Mouse (Mus musculus) midbrain, embryonic 16.5 days (tissue): ENCODE data around the gene Olfr1252. TPM values are rescaled to one million over a fixed set of nuclear protein-coding genes. Genes with fewer than 3 reads are reported as not detected.

ENCODE experiments used
- ATAC-seq: fragments of 200-750 bp; cut with Nextera tagmentation; 2 replicates; pipeline ENCODE4 v1.8.0; 2017; ENCODE audit warnings: moderate TSS enrichment
- H3K27ac ChIP-seq: fragments of 300-500 bp; sonication (generic); 2 replicates; pipeline ENCODE4 v1.5.1; 2014; ENCODE audit warnings: mild to moderate bottlenecking, low read length, mixed read lengths
- H3K27me3 ChIP-seq: fragments of 300-500 bp; sonication (generic); 2 replicates; pipeline ENCODE4 v1.6.1; 2014; ENCODE audit warnings: low read depth, low read length, mixed read lengths; ENCODE audit not compliant: control insufficient read depth, insufficient read depth
- H3K36me3 ChIP-seq: fragments of 300-500 bp; sonication (generic); 2 replicates; pipeline ENCODE4 v1.6.1; 2014; ENCODE audit warnings: mild to moderate bottlenecking, low read length, moderate library complexity, mixed read lengths; ENCODE audit not compliant: control insufficient read depth, insufficient read depth
- H3K4me1 ChIP-seq: fragments of 300-500 bp; sonication (generic); 2 replicates; pipeline ENCODE4 v1.6.1; 2014; ENCODE audit warnings: mild to moderate bottlenecking, low read length, mixed read lengths; ENCODE audit not compliant: control insufficient read depth, insufficient read depth
- H3K4me2 ChIP-seq: fragments of 300-500 bp; sonication (generic); 2 replicates; pipeline ENCODE4 v1.6.1; 2014; ENCODE audit warnings: mild to moderate bottlenecking, low read length, mixed read lengths
- H3K4me3 ChIP-seq: fragments of 300-500 bp; sonication (generic); 2 replicates; pipeline ENCODE4 v1.5.1; 2014; ENCODE audit warnings: low read depth, mild to moderate bottlenecking, low read length, moderate library complexity, mixed read lengths
- H3K9ac ChIP-seq: fragments of 300-500 bp; sonication (generic); 2 replicates; pipeline ENCODE4 v1.6.1; 2014; ENCODE audit warnings: low read depth, low read length, mixed read lengths
- H3K9me3 ChIP-seq: fragments of 300-500 bp; sonication (generic); replicated peaks from 2 replicates; pipeline ENCODE4 v1.6.1; 2014; ENCODE audit warnings: mild to moderate bottlenecking, low read length, mixed read lengths; ENCODE audit not compliant: control insufficient read depth, poor library complexity, severe bottlenecking
- WGBS: fragments of 180-500 bp; shearing (Covaris S2); extraction: QIAGEN DNeasy Blood & Tissue Kit; methylation state at CpG from one replicate; pipeline ENCODE4 v1.1.7; 2014; 5-methylcytosine and 5-hydroxymethylcytosine counted together
- polyA plus RNA-seq: library from polyadenylated mRNA; unstranded; fragments of >200 nt; fragmentation: Nextera tagmentation; extraction: Ambion mirVana; gene quantifications from 2 replicates; pipeline ENCODE4 v1.2.1, GENCODE M21; 2015

Gene Olfr1252
- not detected in 2 replicates for polyA plus RNA-seq

DNA sequence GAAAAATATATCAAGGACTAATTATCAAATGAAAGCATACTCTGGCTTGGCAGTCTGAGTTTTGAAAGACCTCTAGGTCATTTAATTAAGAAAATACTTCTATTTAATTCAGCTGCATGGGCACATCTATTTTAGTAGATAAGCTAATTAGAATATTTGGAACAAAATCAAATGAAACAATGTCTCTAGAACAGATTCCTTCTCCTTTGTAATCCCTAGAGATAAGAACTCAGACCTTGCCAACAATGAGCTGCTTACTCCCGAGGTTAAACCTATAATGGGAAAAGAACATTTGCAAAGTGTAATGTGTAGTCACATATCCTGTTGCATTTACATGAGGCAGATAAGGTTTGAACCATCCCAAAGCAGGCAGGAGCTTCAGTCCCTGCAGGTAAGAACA is at the start of gene Olfr1252:
Gene Olfr1252 (minus strand): TSS at position 101 of the 400 bp plus-strand sequence.
- ATAC-seq: no peak
- Histone ChIP-seq H3K9me3 (no peaks in the 10 kb centered on the region), H3K27ac (no peak within 1 kb of the TSS), H3K4me2 (no peak within 1 kb of the TSS), H3K4me1 (no peaks in the 10 kb centered on the region), H3K27me3 (no peaks in the 10 kb centered on the region), H3K9ac (no peak within 1 kb of the TSS), H3K4me3 (no peak within 1 kb of the TSS), H3K36me3 (no peaks in the 10 kb centered on the region)
- 58% methylated on average over 1 of the region's 1 CpGs for WGBS

DNA sequence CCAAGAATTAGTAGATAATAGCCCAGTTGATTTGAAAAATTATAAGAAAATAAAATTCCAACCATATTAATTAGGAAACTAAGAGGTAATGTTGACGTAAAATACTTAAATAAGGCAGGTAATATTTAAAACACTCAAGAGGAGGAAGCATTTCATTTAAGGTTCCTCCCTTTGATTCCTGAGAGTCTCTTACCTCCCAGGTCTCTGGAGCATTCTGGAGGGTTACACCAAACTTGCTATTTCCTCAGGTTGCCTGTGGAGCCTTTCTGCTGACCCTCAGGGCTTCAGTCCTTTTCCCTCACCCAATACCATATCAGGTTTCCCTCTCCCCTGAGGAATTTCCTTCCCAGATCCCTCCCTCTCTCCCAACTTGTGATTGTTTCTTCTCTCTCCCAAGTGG is 32.2 kb upstream of the Olfr1252 start, which contains the start of gene Olfr1253:
Gene Olfr1253 (minus strand): TSS at position 101 of the 400 bp plus-strand sequence.
- 93% methylated on average over 1 of the region's 1 CpGs for WGBS
- no peaks in the 10 kb centered on the region for H3K36me3 ChIP-seq
- H3K27ac ChIP-seq: no peak within 1 kb of the TSS
- ATAC-seq: no peak
- H3K27me3 ChIP-seq: no peaks in the 10 kb centered on the region
- no peaks in the 10 kb centered on the region for H3K9me3 ChIP-seq
- H3K4me3 ChIP-seq: no peak within 1 kb of the TSS
- no peaks in the 10 kb centered on the region for H3K4me1 ChIP-seq
- no peak within 1 kb of the TSS for H3K4me2 ChIP-seq
- no peak within 1 kb of the TSS for H3K9ac ChIP-seq

DNA sequence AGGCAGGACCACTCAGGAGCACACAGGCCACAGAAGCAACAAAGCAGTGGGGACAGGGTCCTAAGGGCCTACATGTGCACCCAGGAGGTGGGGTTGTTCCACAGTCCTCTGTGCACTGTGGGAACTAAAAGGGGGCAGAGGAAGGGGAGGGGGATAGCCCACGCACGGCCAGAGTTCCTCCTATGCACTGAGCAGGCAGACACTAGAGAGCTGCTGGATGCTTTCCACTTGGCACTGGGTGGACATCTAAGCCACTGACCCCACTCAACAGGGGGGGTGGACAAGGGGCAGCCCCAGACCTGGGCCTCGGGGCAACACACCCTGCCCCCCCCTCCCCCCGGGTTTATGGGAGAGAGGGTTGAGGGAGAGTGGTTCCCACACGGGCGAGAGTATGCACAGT is 32.8 kb downstream of the Olfr1252 start:
- ATAC-seq: no peak
- no peak overlapping the region for H3K4me3 ChIP-seq
- no peak overlapping the region for H3K4me2 ChIP-seq
- WGBS: 75% methylated on average over 6 of the region's 6 CpGs
- H3K27me3 ChIP-seq: no peaks in the 10 kb centered on the region
- H3K9me3 ChIP-seq: no peaks in the 10 kb centered on the region
- no peak overlapping the region for H3K9ac ChIP-seq
- no peaks in the 10 kb centered on the region for H3K36me3 ChIP-seq
- H3K27ac ChIP-seq: no peak overlapping the region
- H3K4me1 ChIP-seq: no peaks in the 10 kb centered on the region

DNA sequence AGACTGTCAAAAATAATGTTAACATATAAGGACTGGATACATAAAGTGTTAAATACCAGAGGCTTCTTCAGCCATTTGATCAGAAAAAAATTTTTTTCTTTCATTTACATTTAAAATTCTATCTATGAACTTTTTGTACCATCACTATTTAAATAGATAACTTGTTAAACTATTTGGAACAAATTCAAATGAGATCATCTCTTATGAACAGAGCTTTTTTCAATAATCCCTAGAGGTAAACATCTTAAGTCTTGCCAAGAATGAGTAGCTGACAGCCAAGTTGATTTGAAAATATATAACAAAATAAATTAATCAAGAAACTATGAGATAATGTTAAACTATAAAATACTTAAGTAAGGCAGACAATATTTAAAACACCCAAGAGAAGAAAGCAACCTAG is 53.0 kb downstream of the Olfr1252 start, which contains the start of gene Olfr1251:
Gene Olfr1251 (minus strand): TSS at position 101 of the 400 bp plus-strand sequence.
- Histone ChIP-seq H3K27me3 (no peaks in the 10 kb centered on the region), H3K4me1 (no peaks in the 10 kb centered on the region), H3K4me2 (no peak within 1 kb of the TSS), H3K9ac (no peak within 1 kb of the TSS), H3K36me3 (no peaks in the 10 kb centered on the region), H3K4me3 (no peak within 1 kb of the TSS), H3K9me3 (no peaks in the 10 kb centered on the region), H3K27ac (no peak within 1 kb of the TSS)
- ATAC-seq: no peak

Other genes with a start within 250 kb of the Olfr1252 start
- not detected in 2 replicates for gene Olfr1241, start 237.9 kb downstream of the Olfr1252 start, polyA plus RNA-seq
- not detected in 2 replicates for gene Olfr1242, start 226.7 kb downstream of the Olfr1252 start, polyA plus RNA-seq
- not detected in 2 replicates for gene Olfr1243, start 193.5 kb downstream of the Olfr1252 start, polyA plus RNA-seq
- gene Olfr1245, start 146.6 kb downstream of the Olfr1252 start, polyA plus RNA-seq: not detected in 2 replicates
- not detected in 2 replicates for gene Olfr1246, start 131.9 kb downstream of the Olfr1252 start, polyA plus RNA-seq
- gene Olfr1247, start 110.9 kb downstream of the Olfr1252 start, polyA plus RNA-seq: not detected in 2 replicates
- gene Olfr1248, start 106.8 kb downstream of the Olfr1252 start, polyA plus RNA-seq: not detected in 2 replicates
- not detected in 2 replicates for gene Olfr1249, start 90.0 kb downstream of the Olfr1252 start, polyA plus RNA-seq
- gene Olfr1250, start 63.5 kb downstream of the Olfr1252 start, polyA plus RNA-seq: not detected in 2 replicates
- not detected in 2 replicates for gene Olfr1251, start 53.1 kb downstream of the Olfr1252 start, polyA plus RNA-seq
- not detected in 2 replicates for gene Olfr1253, start 32.1 kb upstream of the Olfr1252 start, polyA plus RNA-seq
- not detected in 2 replicates for gene Olfr1254, start 68.6 kb upstream of the Olfr1252 start, polyA plus RNA-seq
- gene Olfr1255, start 87.0 kb upstream of the Olfr1252 start, polyA plus RNA-seq: not detected in 2 replicates
- not detected in 2 replicates for gene Olfr1256, start 116.5 kb upstream of the Olfr1252 start, polyA plus RNA-seq
- not detected in 2 replicates for gene Olfr48, start 123.2 kb upstream of the Olfr1252 start, polyA plus RNA-seq
- gene Olfr1257, start 153.4 kb upstream of the Olfr1252 start, polyA plus RNA-seq: not detected in 2 replicates
- gene Olfr1258, start 202.3 kb upstream of the Olfr1252 start, polyA plus RNA-seq: not detected in 2 replicates
- gene Olfr1259, start 223.7 kb upstream of the Olfr1252 start, polyA plus RNA-seq: not detected in 2 replicates
- not detected in 2 replicates for gene Olfr1260, start 249.3 kb upstream of the Olfr1252 start, polyA plus RNA-seq